Mouse (Mus musculus): Measurements from ENCODE around the gene Rel. TPM values are rescaled to one million over a fixed set of nuclear protein-coding genes. Genes with fewer than 3 reads are reported as not detected.

Rel gene
- polyA plus RNA-seq, 1 experiment from 2014 or later = 5.6 TPM

GRCm38 (mm10) chr11:23726441-23726840 lies 44.3 kb downstream of the Rel start:
- ChIA-PET CTCF (interaction anchor here (1.0 to 1.8 kb wide), 5 partner anchors 8 to 228 kb away, joined by 3 to 7 read pairs (median 3); no protein-coding TSS in a partner anchor), POLR2A (interaction anchor here (0.7 kb wide), 1 partner anchor 9 kb away, joined by 3 read pairs; no protein-coding TSS in a partner anchor)
- no peaks in the 10 kb centered on the region for H3K27me3 ChIP-seq
- no peak for TF ChIP-seq CTCF (IDR thresholded peaks at IDR 0.05)
- no peak for DNase-seq (ENCODE audit: low read depth, low spot score)
- in situ Hi-C loops (cut with MboI; ENCODE audit: low pct_unique_long_range_greater_than_20kb) = no loop called here
- no peak for ATAC-seq

- ATAC-seq = no peak
- ChIA-PET POLR2A (interaction anchor here (0.7 kb wide), 1 partner anchor 9 kb away, joined by 3 read pairs; no protein-coding TSS in a partner anchor), CTCF (interaction anchor here (1.0 to 1.8 kb wide), 4 partner anchors 8 to 228 kb away, joined by 3 to 7 read pairs (median 4); no protein-coding TSS in a partner anchor)
- TF ChIP-seq CTCF (IDR thresholded peaks at IDR 0.05) = no peak
- DNase-seq (ENCODE audit: low read depth, low spot score) = no peak
- in situ Hi-C loops (cut with MboI; ENCODE audit: low pct_unique_long_range_greater_than_20kb) = no loop called here
- no peaks in the 10 kb centered on the region for H3K27me3 ChIP-seq
These were observed 44.9 kb downstream of the Rel start for GRCm38 (mm10) chr11:23725850-23726249.

GRCm38 (mm10) chr11:23722326-23722725 lies 48.4 kb downstream of the Rel start:
- no peak for TF ChIP-seq CTCF (IDR thresholded peaks at IDR 0.05)
- ATAC-seq = no peak
- in situ Hi-C loops (cut with MboI; ENCODE audit: low pct_unique_long_range_greater_than_20kb) = no loop called here
- ChIA-PET POLR2A (no interaction called here), CTCF (no interaction called here)
- no peak for DNase-seq (ENCODE audit: low read depth, low spot score)
- no peaks in the 10 kb centered on the region for H3K27me3 ChIP-seq

- no peak for ATAC-seq
- POLR2A ChIA-PET = interaction anchor here (1.1 kb wide), 1 partner anchor 19 kb away, joined by 4 read pairs; no protein-coding TSS in a partner anchor
- no peak for TF ChIP-seq CTCF (IDR thresholded peaks at IDR 0.05)
- CTCF ChIA-PET = interaction anchor here (0.9 to 1.2 kb wide), 2 partner anchors 8 to 12 kb away, joined by 4 to 5 read pairs; no protein-coding TSS in a partner anchor
- DNase-seq (ENCODE audit: low read depth, low spot score) = no peak
- no peaks in the 10 kb centered on the region for H3K27me3 ChIP-seq
- in situ Hi-C loops (cut with MboI; ENCODE audit: low pct_unique_long_range_greater_than_20kb) = no loop called here
These were observed 50.9 kb downstream of the Rel start for GRCm38 (mm10) chr11:23719825-23720224.

GRCm38 (mm10) chr11:23718856-23719255 lies 51.9 kb downstream of the Rel start:
- no peak for TF ChIP-seq CTCF (IDR thresholded peaks at IDR 0.05)
- ATAC-seq (no peak), DNase-seq (ENCODE audit: low read depth, low spot score) (no peak)
- in situ Hi-C loops (cut with MboI; ENCODE audit: low pct_unique_long_range_greater_than_20kb) = no loop called here
- ChIA-PET POLR2A (no interaction called here), CTCF (interaction anchor here (1.1 kb wide), 1 partner anchor 11 kb away, joined by 3 read pairs; no protein-coding TSS in a partner anchor)
- no peaks in the 10 kb centered on the region for H3K27me3 ChIP-seq

- DNase-seq (ENCODE audit: low read depth, low spot score) (no peak), ATAC-seq (no peak)
- CTCF ChIA-PET = interaction anchor here (0.8 to 1.8 kb wide), 2 partner anchors 7 to 11 kb away, joined by 3 to 5 read pairs; no protein-coding TSS in a partner anchor
- no peaks in the 10 kb centered on the region for H3K27me3 ChIP-seq
- in situ Hi-C loops (cut with MboI; ENCODE audit: low pct_unique_long_range_greater_than_20kb) = no loop called here
- no peak for TF ChIP-seq CTCF (IDR thresholded peaks at IDR 0.05)
- POLR2A ChIA-PET = no interaction called here
These were observed 58.5 kb downstream of the Rel start for GRCm38 (mm10) chr11:23712299-23712698.

GRCm38 (mm10) chr11:23704604-23705294 lies 66.0 kb downstream of the Rel start:
- no peak for TF ChIP-seq CTCF (IDR thresholded peaks at IDR 0.05)
- CTCF ChIA-PET = no interaction called here
- no peak for DNase-seq (ENCODE audit: low read depth, low spot score)

GRCm38 (mm10) chr11:23701831-23702230 lies 68.9 kb downstream of the Rel start:
- in situ Hi-C loops (cut with MboI; ENCODE audit: low pct_unique_long_range_greater_than_20kb) = no loop called here
- CTCF ChIA-PET = interaction anchor here (1.3 to 2.5 kb wide), 3 partner anchors 12 to 23 kb away, joined by 3 to 7 read pairs (median 3); no protein-coding TSS in a partner anchor

More at GRCm38 (mm10) chr11:23704604-23705294, 66.0 kb downstream of the Rel start:
- H3K27me3 ChIP-seq = no peaks in the 10 kb centered on the region
- no peak for ATAC-seq
- in situ Hi-C loops (cut with MboI; ENCODE audit: low pct_unique_long_range_greater_than_20kb) = no loop called here
- POLR2A ChIA-PET = no interaction called here

GRCm38 (mm10) chr11:23699414-23700095 lies 71.2 kb downstream of the Rel start:
- in situ Hi-C loops (cut with MboI; ENCODE audit: low pct_unique_long_range_greater_than_20kb) = no loop called here
- ATAC-seq (no peak), DNase-seq (ENCODE audit: low read depth, low spot score) (no peak)
- no peak for TF ChIP-seq CTCF (IDR thresholded peaks at IDR 0.05)
- no peaks in the 10 kb centered on the region for H3K27me3 ChIP-seq
- ChIA-PET CTCF (interaction anchor here (1.2 to 2.5 kb wide), 6 partner anchors 10 to 280 kb away, joined by 4 to 7 read pairs (median 5); no protein-coding TSS in a partner anchor), POLR2A (no interaction called here)

More at GRCm38 (mm10) chr11:23701831-23702230, 68.9 kb downstream of the Rel start:
- POLR2A ChIA-PET = no interaction called here
- no peak for DNase-seq (ENCODE audit: low read depth, low spot score)
- ATAC-seq = no peak
- H3K27me3 ChIP-seq = no peaks in the 10 kb centered on the region
- TF ChIP-seq CTCF (IDR thresholded peaks at IDR 0.05) = no peak

- ATAC-seq (no peak), DNase-seq (ENCODE audit: low read depth, low spot score) (no peak)
- in situ Hi-C loops (cut with MboI; ENCODE audit: low pct_unique_long_range_greater_than_20kb) = no loop called here
- CTCF ChIA-PET = no interaction called here
- no peaks in the 10 kb centered on the region for H3K27me3 ChIP-seq
- no peak for TF ChIP-seq CTCF (IDR thresholded peaks at IDR 0.05)
- POLR2A ChIA-PET = no interaction called here
These were observed 72.2 kb downstream of the Rel start for GRCm38 (mm10) chr11:23698526-23698925.

- CTCF ChIA-PET = no interaction called here
- no peak for DNase-seq (ENCODE audit: low read depth, low spot score)
- TF ChIP-seq CTCF (IDR thresholded peaks at IDR 0.05) = no peak
- in situ Hi-C loops (cut with MboI; ENCODE audit: low pct_unique_long_range_greater_than_20kb) = no loop called here
- POLR2A ChIA-PET = interaction anchor here (1.1 kb wide), 1 partner anchor 40 kb away, joined by 3 read pairs; no protein-coding TSS in a partner anchor
- no peaks in the 10 kb centered on the region for H3K27me3 ChIP-seq
- no peak for ATAC-seq
These were observed 74.9 kb downstream of the Rel start for GRCm38 (mm10) chr11:23695847-23696246.

Measured in Patski (cell line).